Mouse (Mus musculus) 3134 (cell line): ENCODE data around the gene Usp9x.

Experiments
- DNase-seq: peaks from one replicate; pipeline ENCODE4 v3.0.0-alpha.2; 2011; ENCODE audit warnings: low spot score; ENCODE audit not compliant: insufficient read length; ENCODE audit errors: extremely low read depth

Gene Usp9x

GRCm38 (mm10) chrX:13071241-13071775 lies at the start of gene Usp9x:
Gene Usp9x (plus strand): TSS chrX:13071498.
- DNase-seq, result peak; percentile 89

DNA sequence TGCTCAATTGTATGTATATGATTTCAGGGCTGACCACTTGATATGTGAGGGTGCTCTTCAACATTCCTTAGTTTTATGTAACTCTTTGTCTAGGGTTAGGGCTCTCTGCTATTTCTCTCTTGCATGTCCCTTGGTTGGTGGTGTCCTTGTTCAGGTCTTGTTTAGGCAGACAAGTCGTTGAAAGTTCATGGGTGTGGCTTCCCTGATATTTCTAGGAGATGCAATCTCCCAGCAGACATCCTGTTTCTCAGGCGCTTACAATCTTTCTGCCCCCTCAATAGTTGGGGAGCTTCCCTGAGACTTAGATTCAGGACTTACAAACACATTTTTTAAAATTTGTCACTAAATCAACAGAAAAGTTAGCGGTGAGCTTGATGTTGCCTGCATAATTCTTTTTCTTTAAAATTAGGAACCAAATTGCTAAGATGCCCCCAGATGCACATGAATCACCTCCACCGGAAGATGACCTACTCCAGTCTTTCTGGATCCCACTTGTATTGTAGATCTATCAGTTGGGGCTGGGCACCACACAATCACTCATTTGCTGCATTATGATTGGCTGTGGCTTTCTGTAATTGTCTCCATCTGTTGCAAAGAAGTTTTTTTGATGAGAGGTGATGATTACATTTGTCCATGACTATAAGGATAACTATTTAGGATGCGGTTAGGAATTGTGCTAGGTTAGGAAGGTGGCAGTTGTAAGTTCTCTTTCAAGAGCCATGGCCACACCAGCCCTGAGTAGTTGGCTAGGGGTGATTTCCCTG lies 48.6 kb upstream of the Usp9x start:
- no peak for DNase-seq

DNA sequence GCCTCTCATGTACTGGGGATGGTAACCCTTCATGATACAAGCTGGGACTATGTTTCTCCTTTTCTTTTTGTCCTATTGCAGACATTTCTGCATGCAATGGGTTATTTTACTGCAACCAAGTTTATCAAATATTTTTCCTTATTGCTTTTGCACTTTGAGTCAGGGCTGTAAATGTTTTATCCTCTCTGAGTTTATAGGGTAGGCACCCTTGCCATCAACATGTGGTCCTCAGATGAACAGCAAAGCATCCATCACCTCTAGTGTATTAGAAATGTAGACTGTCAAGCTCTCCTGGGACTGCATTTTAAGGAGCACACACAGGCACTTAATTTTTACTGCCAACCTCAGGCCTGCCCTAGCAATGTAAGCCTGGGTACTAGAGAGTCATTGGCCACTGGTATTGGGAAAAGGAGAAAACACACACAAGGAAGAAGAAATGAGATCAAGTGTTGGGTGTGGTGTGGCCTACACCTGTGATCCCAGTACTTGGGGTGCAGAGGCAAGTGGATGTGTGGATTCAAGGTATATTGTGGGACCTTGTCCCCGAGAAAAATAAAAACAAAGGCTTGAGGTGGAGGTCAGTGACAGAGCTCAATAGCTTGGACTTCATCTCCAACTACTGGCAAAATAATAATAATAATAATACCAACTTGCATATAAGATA lies 46.6 kb upstream of the Usp9x start:
- no peak for DNase-seq

DNA sequence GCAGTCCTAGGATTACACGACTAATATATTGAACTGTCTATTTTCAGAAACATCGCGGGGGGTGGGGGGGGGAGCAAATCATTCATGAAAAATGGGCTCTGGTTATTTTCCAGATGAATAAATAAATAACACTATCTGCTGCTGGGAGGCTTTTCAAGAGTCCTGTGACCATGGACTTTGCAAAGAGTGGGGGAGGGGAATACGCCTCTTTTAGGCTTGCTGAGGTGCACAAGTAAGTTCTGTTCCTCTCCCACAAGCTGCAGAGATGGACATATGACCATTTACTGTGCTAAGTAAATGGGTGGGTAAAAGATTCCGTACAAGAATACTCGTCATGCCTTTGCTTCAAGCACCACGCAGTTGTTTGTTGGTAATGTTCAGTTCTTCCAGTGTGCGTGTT lies 46.0 kb upstream of the Usp9x start:
- DNase-seq, result no peak

DNA sequence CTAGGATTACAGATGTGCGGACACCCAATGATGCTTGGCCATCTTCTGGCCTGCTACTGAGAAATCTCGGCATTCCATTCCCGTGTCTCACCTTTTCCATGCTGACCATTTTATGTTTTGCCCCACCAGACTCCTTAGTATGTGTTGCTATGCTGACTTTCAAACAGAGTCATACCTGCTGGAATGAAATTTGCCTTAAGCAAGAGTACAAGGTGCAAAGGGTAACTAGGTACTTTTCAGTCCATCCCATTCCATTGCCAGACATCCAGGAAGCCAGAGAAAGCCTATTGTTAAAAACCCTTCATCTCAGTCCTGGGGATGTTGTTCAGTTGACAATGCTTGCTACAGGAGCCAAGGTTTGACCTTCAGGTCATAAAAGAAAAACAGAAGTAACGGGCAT lies 43.1 kb upstream of the Usp9x start:
- DNase-seq, result no peak

DNA sequence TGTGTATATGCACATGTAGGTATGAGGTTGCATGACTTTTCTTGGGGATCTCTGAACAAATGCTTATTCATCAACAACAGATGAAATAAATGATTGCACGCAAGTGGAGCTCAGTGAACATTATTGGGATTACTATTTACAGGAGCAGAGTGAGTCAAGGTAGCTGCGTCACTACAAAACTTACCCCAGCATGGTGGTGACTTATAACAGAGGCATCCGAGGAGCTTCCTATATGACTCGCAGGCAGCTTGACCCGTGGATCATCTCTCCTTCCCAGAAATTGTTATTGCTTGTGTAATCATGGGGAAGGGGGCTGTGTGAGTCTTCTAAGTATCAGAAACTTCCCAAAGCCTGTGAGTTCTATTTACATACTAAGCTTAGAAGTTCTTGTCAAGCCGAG lies 41.3 kb upstream of the Usp9x start:
- peak; percentile 16 for DNase-seq

DNA sequence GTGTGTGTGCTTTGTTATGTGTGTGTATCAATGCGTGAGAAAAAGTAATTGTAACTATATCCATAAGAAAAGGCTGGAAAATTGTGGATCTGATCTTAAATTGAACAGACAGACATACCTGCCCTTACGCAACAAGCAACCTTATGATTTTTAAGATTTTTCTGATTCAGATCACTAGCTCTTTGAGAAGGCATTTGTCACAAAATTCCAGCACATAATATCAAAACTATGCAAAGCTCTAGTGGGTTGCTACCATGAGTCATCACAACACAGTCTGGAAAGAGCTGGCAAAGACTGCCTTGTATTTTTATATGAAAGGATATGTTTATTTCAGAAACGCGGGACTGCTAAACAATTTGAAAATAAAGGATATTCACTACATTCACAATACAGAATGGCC lies 34.2 kb upstream of the Usp9x start:
- peak; percentile 25 for DNase-seq

GRCm38 (mm10) chrX:13039211-13039610 lies 32.1 kb upstream of the Usp9x start:
- DNase-seq, result peak; percentile 6

GRCm38 (mm10) chrX:13040391-13040790 lies 30.9 kb upstream of the Usp9x start:
- DNase-seq, result no peak

DNA sequence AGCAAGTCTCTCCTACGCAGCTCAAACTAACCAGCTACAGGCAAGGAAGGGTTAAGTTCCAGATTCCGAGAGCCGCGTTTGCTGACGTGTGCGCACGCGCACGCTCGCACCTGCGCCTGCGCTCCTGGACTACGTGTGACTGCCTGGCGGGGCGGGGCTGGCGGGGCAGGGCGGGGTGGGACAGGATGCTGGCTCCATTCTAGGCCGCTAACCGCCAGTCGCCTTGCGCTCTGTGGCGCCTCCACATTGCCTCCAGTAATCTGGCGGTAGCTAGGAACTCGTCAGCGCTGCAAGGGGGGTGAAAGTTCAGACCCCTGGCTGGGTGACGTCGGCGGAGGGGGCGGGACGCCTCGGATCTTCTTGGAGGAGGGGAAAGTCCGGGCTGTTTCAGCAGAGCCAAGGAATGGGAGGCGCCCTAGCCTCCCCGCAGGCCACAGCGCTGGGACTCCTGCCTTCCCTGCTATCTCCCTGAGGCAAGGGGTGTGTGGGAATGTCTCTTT lies 29.6 kb upstream of the Usp9x start:
- DNase-seq, result peak; percentile 98

DNA sequence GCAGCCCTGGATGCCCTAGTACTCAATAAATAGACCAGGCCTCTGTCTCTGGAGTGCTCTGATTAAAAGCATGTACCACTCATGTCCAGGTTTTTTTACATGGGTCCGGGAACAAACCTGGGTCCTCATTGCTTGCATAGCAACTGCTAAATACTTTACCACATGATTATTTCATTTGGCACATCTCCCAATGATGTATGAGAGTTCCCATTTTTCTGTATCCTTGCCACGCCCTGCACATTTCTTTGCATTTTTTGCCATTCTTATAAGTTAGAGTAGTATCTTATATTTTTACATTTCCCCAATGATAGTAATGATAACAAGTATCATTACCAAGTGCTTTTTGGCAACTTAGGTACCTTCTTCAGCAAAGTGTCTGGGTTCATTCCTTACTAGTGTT lies 27.5 kb upstream of the Usp9x start:
- no peak for DNase-seq

DNA sequence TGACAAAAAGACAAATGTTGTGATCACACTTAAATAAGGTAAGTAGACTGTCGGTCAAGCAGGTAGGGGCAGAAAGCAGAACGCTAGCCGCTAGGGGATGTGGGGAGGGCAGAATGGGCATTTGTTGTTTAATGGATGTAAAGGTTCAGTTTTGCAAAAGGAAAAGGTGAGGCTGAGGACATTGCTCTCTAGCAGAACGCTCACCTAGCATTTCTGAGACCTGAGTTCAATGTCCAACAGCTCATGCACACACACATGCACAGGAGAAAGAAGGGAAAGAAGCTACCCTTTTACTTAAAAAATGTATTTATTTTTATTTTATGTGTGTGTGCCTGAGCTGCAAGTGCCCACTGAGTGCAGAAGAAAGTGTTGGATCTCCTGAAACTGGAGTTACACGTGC lies 26.6 kb upstream of the Usp9x start:
- DNase-seq, result no peak

DNA sequence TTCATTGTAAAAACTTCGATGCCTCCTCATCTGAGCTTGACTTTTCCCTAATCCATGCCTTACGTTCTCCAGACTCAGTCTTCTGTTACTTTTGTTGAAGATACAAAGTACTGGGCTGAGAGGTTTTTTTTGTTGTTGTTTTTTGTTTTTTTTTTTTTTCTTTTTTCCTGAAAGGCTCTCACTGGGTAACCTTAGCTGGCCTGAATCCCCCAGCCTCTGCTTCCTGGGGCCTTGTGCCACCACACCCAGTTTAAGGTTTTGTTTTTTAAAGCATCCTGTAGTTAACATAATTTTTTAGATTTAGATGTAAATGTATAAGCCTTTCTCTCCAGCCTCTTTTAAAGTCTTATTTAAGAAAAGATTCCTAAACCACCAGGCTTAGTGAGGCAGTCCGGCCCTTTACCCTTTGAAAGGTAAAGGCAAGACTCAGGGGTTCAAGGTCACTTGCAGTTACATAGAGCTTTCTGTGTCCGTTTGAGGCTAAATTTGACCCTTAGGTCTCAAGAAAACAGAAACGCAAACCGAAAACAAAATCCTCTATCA lies 24.3 kb upstream of the Usp9x start:
- DNase-seq, result no peak

GRCm38 (mm10) chrX:13047631-13048345 lies 23.5 kb upstream of the Usp9x start:
- no peak for DNase-seq

DNA sequence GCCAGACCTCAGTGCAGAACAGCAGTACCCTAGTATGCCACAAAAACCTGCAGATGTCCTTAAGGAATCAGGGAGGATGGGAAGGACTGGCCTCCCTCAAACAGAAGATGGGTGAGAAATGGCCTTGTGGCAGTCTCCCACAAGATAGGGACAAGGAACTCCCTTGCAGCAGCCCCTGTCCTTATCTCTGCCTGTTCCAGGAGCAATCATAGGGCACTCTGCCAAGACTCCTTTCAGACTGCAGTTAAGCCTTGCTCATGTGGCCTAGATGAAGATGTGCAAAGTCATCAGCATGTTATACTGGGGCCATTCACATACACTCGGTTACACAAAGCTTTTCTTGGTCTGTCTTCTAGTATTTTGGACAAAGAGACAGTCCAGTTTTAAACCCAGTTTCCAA lies 16.7 kb upstream of the Usp9x start:
- DNase-seq, result no peak

DNA sequence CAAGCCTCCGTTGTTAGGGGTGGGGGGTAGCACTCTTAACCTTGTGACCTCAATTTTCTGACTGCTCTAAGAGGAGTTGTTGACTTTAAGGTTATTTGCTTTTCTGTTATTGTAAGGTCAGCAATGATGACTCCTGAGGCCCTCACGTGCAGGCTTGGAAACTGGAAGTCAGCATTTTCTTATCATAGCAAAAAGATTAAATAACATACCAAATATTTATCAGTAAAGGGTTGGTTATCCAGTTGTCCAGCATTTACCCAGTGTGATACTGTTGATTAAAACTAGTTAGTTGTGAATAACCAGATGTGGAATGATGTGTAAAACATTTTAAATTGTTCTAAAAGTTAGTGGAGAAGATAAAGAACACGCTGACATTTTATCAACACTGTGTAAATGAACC lies 9.3 kb upstream of the Usp9x start:
- no peak for DNase-seq

- DNase-seq, result no peak
Measured at GRCm38 (mm10) chrX:13064273-13064925, 6.9 kb upstream of the Usp9x start.

- no peak for DNase-seq
Measured at GRCm38 (mm10) chrX:13070206-13070572, 1.1 kb upstream of the Usp9x start.

GRCm38 (mm10) chrX:13070573-13071240 lies 591 bp upstream of the Usp9x start:
- peak; percentile 86 for DNase-seq
